Mouse (Mus musculus) small intestine, adult 2 months (tissue): ENCODE results near the gene Arsg. TPM values are rescaled to one million over a fixed set of nuclear protein-coding genes. Genes with fewer than 3 reads are reported as not detected.

ENCODE experiments used
- H3K27ac ChIP-seq: fragments of 200-500 bp; 2 replicates; pipeline ENCODE4 v1.5.1; 2012; ENCODE audit warnings: low read depth, low read length, control low read depth, inconsistent platforms; ENCODE audit not compliant: insufficient read depth
- H3K27me3 ChIP-seq: fragments of 200-500 bp; 2 replicates; pipeline ENCODE4 v1.6.1; 2012; ENCODE audit warnings: mild to moderate bottlenecking, moderate library complexity, low read length, inconsistent platforms; ENCODE audit not compliant: control insufficient read depth, insufficient read depth
- H3K36me3 ChIP-seq: fragments of 200-500 bp; 2 replicates; pipeline ENCODE4 v1.6.1; 2012; ENCODE audit warnings: mild to moderate bottlenecking, low read length, control low read depth, inconsistent platforms; ENCODE audit not compliant: control insufficient read depth, insufficient read depth
- H3K4me1 ChIP-seq: fragments of 200-500 bp; 2 replicates; pipeline ENCODE4 v1.6.1; 2012; ENCODE audit warnings: low read length, inconsistent platforms, mixed read lengths; ENCODE audit not compliant: control insufficient read depth, insufficient read depth, insufficient read length
- H3K4me3 ChIP-seq: fragments of 200-500 bp; 2 replicates; pipeline ENCODE4 v1.5.1; 2012; ENCODE audit warnings: low read depth, mild to moderate bottlenecking, control low read depth, inconsistent platforms, low read length, moderate library complexity
- CTCF ChIP-seq: fragments of 200-500 bp; IDR thresholded peaks from 2 replicates; pipeline ENCODE4 v1.5.1; 2012; ENCODE audit warnings: low read depth, mild to moderate bottlenecking, control low read depth, inconsistent platforms, low read length, moderate library complexity, mixed read lengths; ENCODE audit not compliant: insufficient replicate concordance, insufficient read length; ENCODE audit errors: extremely low read depth
- POLR2A ChIP-seq: fragments of 200-500 bp; IDR thresholded peaks from 2 replicates; pipeline ENCODE4 v1.6.1; 2012; ENCODE audit warnings: low read depth, mild to moderate bottlenecking, control low read depth, inconsistent platforms, low read length, moderate library complexity
- WGBS: fragments of 180-500 bp; shearing (Covaris S2); methylation state at CpG from one replicate; pipeline ENCODE4 v1.1.7; 2018; 5-methylcytosine and 5-hydroxymethylcytosine counted together
- polyA plus RNA-seq: library from polyadenylated mRNA; depleted of rRNA; stranded (reverse); fragments of >200 nt; gene quantifications from 2 replicates; pipeline ENCODE4 v1.2.3, GENCODE M21; 2012

The Arsg gene
- polyA plus RNA-seq, 1 experiment: 3.1 TPM

GRCm38 (mm10) chr11:109593200-109593981 lies 120.2 kb downstream of the Arsg start:
- TF ChIP-seq POLR2A: no peak
- no peak for TF ChIP-seq CTCF
- Histone ChIP-seq H3K36me3 (peaks cover 7% of the 10 kb centered on the region; the same call in 1 of the 2 replicates), H3K4me1 (no peaks in the 10 kb centered on the region; the same call in 1 of the 2 replicates), H3K4me3 (no peak overlapping the region), H3K27ac (peak overlapping the region; percentile 12; the same call in 1 of the 2 replicates), H3K27me3 (no peaks in the 10 kb centered on the region)
- WGBS: 76% methylated on average over 6 of the region's 6 CpGs

- no peaks in the 10 kb centered on the region for H3K27me3 ChIP-seq
- H3K4me3 ChIP-seq: no peak overlapping the region
- 71% methylated on average over 8 of the region's 8 CpGs for WGBS
- 0 out of 2 replicates have a peak overlapping the region, but pooled peaks have one; percentile 15 for H3K27ac ChIP-seq
- no peaks in the 10 kb centered on the region for H3K4me1 ChIP-seq
- H3K36me3 ChIP-seq: peaks cover 7% of the 10 kb centered on the region; the same call in 1 of the 2 replicates
- TF ChIP-seq POLR2A (no peak), CTCF (no peak)
Measured at GRCm38 (mm10) chr11:109594761-109595160, 121.6 kb downstream of the Arsg start.

- no peaks in the 10 kb centered on the region for H3K27me3 ChIP-seq
- peaks cover 17% of the 10 kb centered on the region for H3K36me3 ChIP-seq
- 90% methylated on average over 12 of the region's 12 CpGs for WGBS
- H3K4me3 ChIP-seq: no peak overlapping the region
- H3K4me1 ChIP-seq: no peaks in the 10 kb centered on the region
- TF ChIP-seq CTCF: no peak
- peak overlapping the region; percentile 13; the same call in 1 of the 2 replicates for H3K27ac ChIP-seq
Measured at GRCm38 (mm10) chr11:109598778-109599570, 125.8 kb downstream of the Arsg start.

GRCm38 (mm10) chr11:109607600-109607999 lies 134.4 kb downstream of the Arsg start:
- WGBS: 89% methylated on average over 6 of the region's 6 CpGs
- peaks cover 7% of the 10 kb centered on the region for H3K36me3 ChIP-seq

GRCm38 (mm10) chr11:109608976-109609625 lies 135.9 kb downstream of the Arsg start:
- H3K27me3 ChIP-seq: no peaks in the 10 kb centered on the region
- H3K4me1 ChIP-seq: no peaks in the 10 kb centered on the region
- peaks cover 3% of the 10 kb centered on the region; the same call in 1 of the 2 replicates for H3K36me3 ChIP-seq
- WGBS: 56% methylated on average over 6 of the region's 6 CpGs
- H3K4me3 ChIP-seq: no peak overlapping the region
- TF ChIP-seq CTCF (no peak), POLR2A (no peak)
- H3K27ac ChIP-seq: no peak overlapping the region

More at GRCm38 (mm10) chr11:109607600-109607999, 134.4 kb downstream of the Arsg start:
- TF ChIP-seq CTCF (no peak), POLR2A (no peak)
- Histone ChIP-seq H3K4me3 (no peak overlapping the region), H3K4me1 (no peaks in the 10 kb centered on the region), H3K27ac (no peak overlapping the region), H3K27me3 (no peaks in the 10 kb centered on the region)

GRCm38 (mm10) chr11:109610046-109610794 lies 137.0 kb downstream of the Arsg start:
- no peaks in the 10 kb centered on the region for H3K36me3 ChIP-seq
- WGBS: 7% methylated on average over 9 of the region's 9 CpGs
- no peaks in the 10 kb centered on the region for H3K27me3 ChIP-seq
- TF ChIP-seq POLR2A: no peak
- no peak for TF ChIP-seq CTCF
- peak overlapping the region; percentile 81 for H3K4me3 ChIP-seq
- H3K27ac ChIP-seq: peak overlapping the region; percentile 41; the same call in 1 of the 2 replicates
- H3K4me1 ChIP-seq: no peaks in the 10 kb centered on the region
